Mouse (Mus musculus): ENCODE results near the gene Uck2. TPM values are rescaled to one million over a fixed set of nuclear protein-coding genes. Genes with fewer than 3 reads are reported as not detected.

The Uck2 gene
- total RNA-seq, 4 experiments from 2014 or later: 14.2 to 17.6 (median 16.4) TPM

- peak in 1 of 2 experiments; percentile 7 for DNase-seq (ENCODE audit: low spot score in 2 of 2)
Observed at GRCm38 (mm10) chr1:167284258-167284836, 773 bp downstream of the Uck2 start.

GRCm38 (mm10) chr1:167283441-167284257 lies 1.5 kb downstream of the Uck2 start:
- DNase-seq (ENCODE audit: low spot score in 2 of 2): no peak

- DNase-seq (ENCODE audit: low spot score in 2 of 2): no peak
Observed at GRCm38 (mm10) chr1:167282768-167283167, 2.4 kb downstream of the Uck2 start.

GRCm38 (mm10) chr1:167282112-167282511 lies 3.0 kb downstream of the Uck2 start:
- no peak for DNase-seq (ENCODE audit: low spot score in 2 of 2)

GRCm38 (mm10) chr1:167280061-167280460 lies 5.1 kb downstream of the Uck2 start:
- no peak for DNase-seq (ENCODE audit: low spot score in 2 of 2)

GRCm38 (mm10) chr1:167279160-167279715 lies 5.9 kb downstream of the Uck2 start:
- DNase-seq (ENCODE audit: low spot score in 2 of 2): no peak

- no peak for DNase-seq (ENCODE audit: low spot score in 2 of 2)
Observed at GRCm38 (mm10) chr1:167278395-167278794, 6.7 kb downstream of the Uck2 start.

- no peak for DNase-seq (ENCODE audit: low spot score in 2 of 2)
Observed at GRCm38 (mm10) chr1:167274646-167275390, 10.3 kb downstream of the Uck2 start.

- no peak for DNase-seq (ENCODE audit: low spot score in 2 of 2)
Observed at GRCm38 (mm10) chr1:167273380-167274163, 11.5 kb downstream of the Uck2 start.

- DNase-seq (ENCODE audit: low spot score in 2 of 2): no peak
Observed at GRCm38 (mm10) chr1:167271841-167272240, 13.3 kb downstream of the Uck2 start.

GRCm38 (mm10) chr1:167271304-167271703 lies 13.8 kb downstream of the Uck2 start:
- DNase-seq (ENCODE audit: low spot score in 2 of 2): no peak

- DNase-seq (ENCODE audit: low spot score in 2 of 2): no peak
Observed at GRCm38 (mm10) chr1:167270342-167271111, 14.6 kb downstream of the Uck2 start.

GRCm38 (mm10) chr1:167269856-167270270 lies 15.3 kb downstream of the Uck2 start:
- DNase-seq (ENCODE audit: low spot score in 2 of 2): peak; percentile 75 to 84

- DNase-seq (ENCODE audit: low spot score in 2 of 2): no peak
Observed at GRCm38 (mm10) chr1:167269350-167269811, 15.7 kb downstream of the Uck2 start.

- no peak for DNase-seq (ENCODE audit: low spot score in 2 of 2)
Observed at GRCm38 (mm10) chr1:167268360-167269063, 16.6 kb downstream of the Uck2 start.

- no peak for DNase-seq (ENCODE audit: low spot score in 2 of 2)
Observed at GRCm38 (mm10) chr1:167266720-167267119, 18.4 kb downstream of the Uck2 start.

GRCm38 (mm10) chr1:167265366-167265765 lies 19.8 kb downstream of the Uck2 start:
- DNase-seq (ENCODE audit: low spot score in 2 of 2): no peak

GRCm38 (mm10) chr1:167262489-167263041 lies 22.6 kb downstream of the Uck2 start:
- DNase-seq (ENCODE audit: low spot score in 2 of 2): no peak

- DNase-seq (ENCODE audit: low spot score in 2 of 2): no peak
Observed at GRCm38 (mm10) chr1:167261750-167262149, 23.4 kb downstream of the Uck2 start.

Data from gastrocnemius, adult 8-10 months (tissue).